Mouse (Mus musculus): Measurements from ENCODE around the gene Gfi1b. TPM values are rescaled to one million over a fixed set of nuclear protein-coding genes. Genes with fewer than 3 reads are reported as not detected.

The Gfi1b gene
- polyA plus RNA-seq, 1 experiment from 2014 or later = 0.84 TPM

DNA sequence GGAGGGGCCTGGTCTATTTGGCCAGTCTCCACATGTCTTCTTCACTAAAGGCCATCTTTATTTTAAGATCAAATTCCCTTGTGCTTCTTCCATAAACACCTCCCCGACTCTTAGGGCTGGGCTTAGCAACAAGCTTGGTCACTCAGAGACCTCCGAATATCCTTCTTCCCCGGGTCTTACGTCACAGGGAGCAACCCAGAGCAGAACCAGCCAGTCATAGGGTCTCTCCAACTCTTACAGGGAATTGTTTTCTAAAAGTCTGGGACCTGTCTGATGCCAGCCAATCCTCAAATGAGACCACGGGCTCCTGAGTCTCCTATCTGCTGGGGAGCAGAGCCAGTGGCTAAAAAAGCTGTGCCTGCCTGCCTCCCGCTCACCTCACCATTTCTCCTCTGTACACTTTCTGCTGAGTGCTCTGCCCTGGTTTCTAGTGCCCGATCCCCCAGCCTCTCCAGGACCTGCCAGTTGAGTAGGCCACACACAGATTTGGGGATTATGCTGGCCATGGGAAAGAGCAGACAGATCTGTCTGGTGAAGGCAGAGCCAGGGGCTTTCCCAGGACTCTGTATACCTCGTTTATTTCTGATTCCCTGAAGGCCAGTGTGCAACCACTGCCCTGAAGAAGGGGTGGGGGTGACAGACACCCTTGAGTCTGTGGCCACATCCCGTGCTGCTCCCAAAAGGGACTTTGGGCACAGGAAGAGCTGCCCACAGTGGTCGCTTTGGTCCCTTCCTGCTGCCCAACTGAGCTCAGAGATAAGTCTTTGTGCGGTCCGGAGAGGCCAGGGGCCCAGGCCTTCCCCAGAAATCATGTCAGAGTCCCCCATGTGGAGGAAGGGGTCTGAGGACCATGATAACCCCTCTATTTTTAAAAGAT, 22.9 kb downstream of the Gfi1b start:
- 44% methylated on average over 12 of the region's 12 CpGs for WGBS
- no peak for ATAC-seq (replicated peaks; ENCODE audit: extremely low read depth, insufficient read depth, low FRiP score)
- Histone ChIP-seq H3K9ac (ENCODE audit: low read length) (no peak overlapping the region), H3K27me3 (ENCODE audit: control insufficient read depth, insufficient read depth, low read length) (no peaks in the 10 kb centered on the region), H3K4me1 (ENCODE audit: control insufficient read depth, insufficient read depth, low read length) (peaks cover 17% of the 10 kb centered on the region), H3K4me2 (ENCODE audit: low read depth, low read length) (no peak overlapping the region), H3K27ac (ENCODE audit: low read length) (no peak overlapping the region), H3K36me3 (ENCODE audit: control insufficient read depth, insufficient read depth) (no peaks in the 10 kb centered on the region), H3K4me3 (ENCODE audit: low read length) (no peak overlapping the region), H3K9me3 (replicated peaks; ENCODE audit: control insufficient read depth, low read length) (no peaks in the 10 kb centered on the region)

GRCm38 (mm10) chr2:28597733-28598547, 23.8 kb downstream of the Gfi1b start:
- no peaks in the 10 kb centered on the region for H3K27me3 ChIP-seq (ENCODE audit: control insufficient read depth, insufficient read depth, low read length)
- H3K27ac ChIP-seq (ENCODE audit: low read length) = no peak overlapping the region
- no peak overlapping the region for H3K9ac ChIP-seq (ENCODE audit: low read length)
- no peak for ATAC-seq (replicated peaks; ENCODE audit: extremely low read depth, insufficient read depth, low FRiP score)
- peaks cover 17% of the 10 kb centered on the region for H3K4me1 ChIP-seq (ENCODE audit: control insufficient read depth, insufficient read depth, low read length)
- WGBS = 68% methylated on average over 7 of the region's 7 CpGs
- no peak overlapping the region for H3K4me3 ChIP-seq (ENCODE audit: low read length)
- no peaks in the 10 kb centered on the region for H3K36me3 ChIP-seq (ENCODE audit: control insufficient read depth, insufficient read depth)
- H3K9me3 ChIP-seq (replicated peaks; ENCODE audit: control insufficient read depth, low read length) = no peaks in the 10 kb centered on the region
- H3K4me2 ChIP-seq (ENCODE audit: low read depth, low read length) = no peak overlapping the region

DNA sequence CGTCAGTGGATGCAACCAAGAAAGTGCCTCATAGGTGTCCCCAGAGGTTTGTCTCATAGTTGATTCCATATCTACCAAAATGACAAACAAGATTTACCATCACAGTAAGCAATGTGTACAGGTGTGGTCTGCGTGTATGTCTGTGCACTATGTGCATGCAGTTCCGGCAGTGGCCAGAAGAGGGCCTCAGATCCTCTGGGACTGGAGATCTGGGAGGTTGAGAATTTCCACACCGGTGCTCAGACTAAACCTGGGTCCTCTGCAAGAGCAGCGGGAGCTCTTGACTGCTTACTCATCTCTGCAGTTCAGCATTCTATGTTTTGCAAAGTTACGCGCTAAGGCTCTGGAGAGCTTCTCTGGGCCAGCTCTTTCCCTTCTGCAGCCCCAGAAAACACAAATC, 24.8 kb downstream of the Gfi1b start:
- H3K4me2 ChIP-seq (ENCODE audit: low read depth, low read length) = no peak overlapping the region
- no peaks in the 10 kb centered on the region for H3K9me3 ChIP-seq (replicated peaks; ENCODE audit: control insufficient read depth, low read length)
- WGBS = 92% methylated on average over 7 of the region's 7 CpGs
- no peak overlapping the region for H3K4me3 ChIP-seq (ENCODE audit: low read length)
- H3K4me1 ChIP-seq (ENCODE audit: control insufficient read depth, insufficient read depth, low read length) = peaks cover 13% of the 10 kb centered on the region
- H3K27ac ChIP-seq (ENCODE audit: low read length) = no peak overlapping the region
- H3K9ac ChIP-seq (ENCODE audit: low read length) = no peak overlapping the region
- no peaks in the 10 kb centered on the region for H3K27me3 ChIP-seq (ENCODE audit: control insufficient read depth, insufficient read depth, low read length)
- H3K36me3 ChIP-seq (ENCODE audit: control insufficient read depth, insufficient read depth) = no peaks in the 10 kb centered on the region
- ATAC-seq (replicated peaks; ENCODE audit: extremely low read depth, insufficient read depth, low FRiP score) = no peak

GRCm38 (mm10) chr2:28596021-28596420, 25.8 kb downstream of the Gfi1b start:
- Histone ChIP-seq H3K36me3 (ENCODE audit: control insufficient read depth, insufficient read depth) (no peaks in the 10 kb centered on the region), H3K27ac (ENCODE audit: low read length) (no peak overlapping the region), H3K4me3 (ENCODE audit: low read length) (no peak overlapping the region), H3K9me3 (replicated peaks; ENCODE audit: control insufficient read depth, low read length) (no peaks in the 10 kb centered on the region), H3K4me2 (ENCODE audit: low read depth, low read length) (no peak overlapping the region), H3K27me3 (ENCODE audit: control insufficient read depth, insufficient read depth, low read length) (no peaks in the 10 kb centered on the region), H3K4me1 (ENCODE audit: control insufficient read depth, insufficient read depth, low read length) (peaks cover 10% of the 10 kb centered on the region), H3K9ac (ENCODE audit: low read length) (no peak overlapping the region)
- 70% methylated on average over 7 of the region's 7 CpGs for WGBS
- ATAC-seq (replicated peaks; ENCODE audit: extremely low read depth, insufficient read depth, low FRiP score) = no peak

- H3K9ac ChIP-seq (ENCODE audit: low read length) = no peak overlapping the region
- H3K36me3 ChIP-seq (ENCODE audit: control insufficient read depth, insufficient read depth) = no peaks in the 10 kb centered on the region
- no peaks in the 10 kb centered on the region for H3K4me1 ChIP-seq (ENCODE audit: control insufficient read depth, insufficient read depth, low read length)
- 5% methylated on average over 15 of the region's 15 CpGs for WGBS
- no peak overlapping the region for H3K27ac ChIP-seq (ENCODE audit: low read length)
- no peaks in the 10 kb centered on the region for H3K9me3 ChIP-seq (replicated peaks; ENCODE audit: control insufficient read depth, low read length)
- peak overlapping the region; percentile 37; the same call in 1 of the 2 replicates for H3K4me2 ChIP-seq (ENCODE audit: low read depth, low read length)
- no peak for ATAC-seq (replicated peaks; ENCODE audit: extremely low read depth, insufficient read depth, low FRiP score)
- no peak overlapping the region for H3K4me3 ChIP-seq (ENCODE audit: low read length)
- H3K27me3 ChIP-seq (ENCODE audit: control insufficient read depth, insufficient read depth, low read length) = no peaks in the 10 kb centered on the region
Measured at GRCm38 (mm10) chr2:28592809-28593208, 29.0 kb downstream of the Gfi1b start.

- no peaks in the 10 kb centered on the region for H3K9me3 ChIP-seq (replicated peaks; ENCODE audit: control insufficient read depth, low read length)
- no peaks in the 10 kb centered on the region for H3K36me3 ChIP-seq (ENCODE audit: control insufficient read depth, insufficient read depth)
- H3K9ac ChIP-seq (ENCODE audit: low read length) = no peak overlapping the region
- H3K27me3 ChIP-seq (ENCODE audit: control insufficient read depth, insufficient read depth, low read length) = no peaks in the 10 kb centered on the region
- no peak overlapping the region for H3K27ac ChIP-seq (ENCODE audit: low read length)
- no peak overlapping the region for H3K4me2 ChIP-seq (ENCODE audit: low read depth, low read length)
- no peak for ATAC-seq (replicated peaks; ENCODE audit: extremely low read depth, insufficient read depth, low FRiP score)
- H3K4me3 ChIP-seq (ENCODE audit: low read length) = no peak overlapping the region
- 61% methylated on average over 2 of the region's 2 CpGs for WGBS
- H3K4me1 ChIP-seq (ENCODE audit: control insufficient read depth, insufficient read depth, low read length) = no peaks in the 10 kb centered on the region
Measured at GRCm38 (mm10) chr2:28591479-28591878, 30.3 kb downstream of the Gfi1b start.

DNA sequence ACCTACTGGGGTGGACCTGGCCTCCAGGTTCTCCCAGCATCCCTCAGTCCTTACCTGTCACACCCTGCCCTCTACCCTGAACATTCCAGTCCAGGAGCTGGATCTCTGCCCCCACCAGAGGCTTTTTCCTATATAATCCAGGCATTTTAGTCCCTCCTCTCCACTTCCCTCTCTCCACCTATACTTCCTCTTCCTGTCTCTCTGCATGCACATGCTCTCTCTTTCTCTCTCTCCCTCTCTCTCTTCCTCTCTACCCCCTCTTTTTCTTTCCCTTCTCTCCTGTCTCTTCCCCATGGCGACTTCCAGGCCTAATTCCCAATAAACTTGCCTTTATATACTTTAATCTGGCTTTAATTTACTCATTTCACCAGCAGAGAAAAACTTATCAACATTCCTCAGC, 33.2 kb downstream of the Gfi1b start:
- Histone ChIP-seq H3K4me1 (ENCODE audit: control insufficient read depth, insufficient read depth, low read length) (no peaks in the 10 kb centered on the region), H3K4me3 (ENCODE audit: low read length) (no peak overlapping the region), H3K4me2 (ENCODE audit: low read depth, low read length) (no peak overlapping the region), H3K36me3 (ENCODE audit: control insufficient read depth, insufficient read depth) (no peaks in the 10 kb centered on the region), H3K27me3 (ENCODE audit: control insufficient read depth, insufficient read depth, low read length) (no peaks in the 10 kb centered on the region), H3K27ac (ENCODE audit: low read length) (no peak overlapping the region), H3K9ac (ENCODE audit: low read length) (no peak overlapping the region), H3K9me3 (replicated peaks; ENCODE audit: control insufficient read depth, low read length) (no peaks in the 10 kb centered on the region)
- WGBS = 23% methylated on average over 1 of the region's 1 CpGs
- no peak for ATAC-seq (replicated peaks; ENCODE audit: extremely low read depth, insufficient read depth, low FRiP score)

- H3K27ac ChIP-seq (ENCODE audit: low read length) = no peak overlapping the region
- no peaks in the 10 kb centered on the region for H3K9me3 ChIP-seq (replicated peaks; ENCODE audit: control insufficient read depth, low read length)
- H3K4me3 ChIP-seq (ENCODE audit: low read length) = no peak overlapping the region
- no peak for ATAC-seq (replicated peaks; ENCODE audit: extremely low read depth, insufficient read depth, low FRiP score)
- peaks cover 7% of the 10 kb centered on the region for H3K4me1 ChIP-seq (ENCODE audit: control insufficient read depth, insufficient read depth, low read length)
- no peaks in the 10 kb centered on the region for H3K27me3 ChIP-seq (ENCODE audit: control insufficient read depth, insufficient read depth, low read length)
- H3K36me3 ChIP-seq (ENCODE audit: control insufficient read depth, insufficient read depth) = no peaks in the 10 kb centered on the region
- H3K4me2 ChIP-seq (ENCODE audit: low read depth, low read length) = no peak overlapping the region
- WGBS = 33% methylated on average over 2 of the region's 2 CpGs
- H3K9ac ChIP-seq (ENCODE audit: low read length) = no peak overlapping the region
Measured at GRCm38 (mm10) chr2:28585730-28586129, 36.1 kb downstream of the Gfi1b start.

DNA sequence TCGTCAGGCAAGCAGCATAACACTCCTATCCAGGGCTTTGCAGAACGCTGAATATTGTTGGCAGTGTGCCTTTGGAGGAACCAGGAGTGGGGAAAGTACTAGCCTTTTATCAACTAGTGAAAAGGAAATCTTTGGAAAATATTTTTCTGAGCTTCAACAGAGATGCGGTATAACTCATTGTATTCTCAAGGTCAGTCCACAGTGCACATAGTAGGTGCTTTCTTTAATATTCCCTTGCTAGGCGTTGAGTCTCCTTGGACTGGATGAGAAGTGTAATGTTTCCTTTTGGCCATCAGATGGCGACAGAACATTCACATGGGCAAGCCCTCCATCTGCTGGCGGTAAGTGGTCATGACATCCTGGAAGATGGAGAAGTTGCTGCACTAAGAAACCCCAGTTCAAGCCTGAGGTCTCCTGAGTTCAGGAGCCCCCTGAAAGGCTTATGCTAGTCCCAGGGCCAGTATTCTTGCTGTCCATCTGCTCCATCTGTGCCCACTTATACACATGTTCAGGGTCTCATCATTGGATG, 36.7 kb downstream of the Gfi1b start:
- Histone ChIP-seq H3K4me1 (ENCODE audit: control insufficient read depth, insufficient read depth, low read length) (peaks cover 7% of the 10 kb centered on the region), H3K4me2 (ENCODE audit: low read depth, low read length) (no peak overlapping the region), H3K36me3 (ENCODE audit: control insufficient read depth, insufficient read depth) (no peaks in the 10 kb centered on the region), H3K27ac (ENCODE audit: low read length) (no peak overlapping the region), H3K9ac (ENCODE audit: low read length) (no peak overlapping the region), H3K27me3 (ENCODE audit: control insufficient read depth, insufficient read depth, low read length) (no peaks in the 10 kb centered on the region), H3K9me3 (replicated peaks; ENCODE audit: control insufficient read depth, low read length) (no peaks in the 10 kb centered on the region), H3K4me3 (ENCODE audit: low read length) (no peak overlapping the region)
- 15% methylated on average over 6 of the region's 6 CpGs for WGBS
- ATAC-seq (replicated peaks; ENCODE audit: extremely low read depth, insufficient read depth, low FRiP score) = no peak
